Mouse (Mus musculus) thymus, adult 2 months (tissue): ENCODE measurements around the gene 9130230L23Rik.

Source experiments
- CTCF ChIP-seq: fragments of 200-500 bp; IDR thresholded peaks from 2 replicates; pipeline ENCODE4 v1.5.1; 2012; ENCODE audit warnings: mild to moderate bottlenecking, control low read depth, low read length, moderate library complexity, borderline replicate concordance; ENCODE audit not compliant: control insufficient read depth, poor library complexity, insufficient read depth; ENCODE audit errors: extremely low read depth
- POLR2A ChIP-seq: fragments of 200-500 bp; IDR thresholded peaks from 2 replicates; pipeline ENCODE4 v1.6.1; 2012; ENCODE audit warnings: mild to moderate bottlenecking, low read length, control low read depth, moderate library complexity; ENCODE audit not compliant: control insufficient read depth, poor library complexity, insufficient read depth; ENCODE audit errors: extremely low read depth

- TF ChIP-seq POLR2A (no peak), CTCF (no peak)
These were observed 39.8 kb upstream of the 9130230L23Rik start for GRCm38 (mm10) chr5:66043897-66044296.
